Mouse (Mus musculus) neural tube, embryonic 15.5 days (tissue): ENCODE measurements around the gene Slc22a5. TPM values are rescaled to one million over a fixed set of nuclear protein-coding genes. Genes with fewer than 3 reads are reported as not detected.

Experiments used
- ATAC-seq: fragments of 200-750 bp; cut with Nextera tagmentation; 2 replicates; pipeline ENCODE4 v1.8.0; 2017; ENCODE audit warnings: mild to moderate bottlenecking, moderate TSS enrichment, moderate library complexity; ENCODE audit not compliant: low FRiP score
- H3K27ac ChIP-seq: fragments of 300-500 bp; sonication (generic); replicated peaks from 2 replicates; pipeline ENCODE4 v1.5.1; 2015; ENCODE audit warnings: mild to moderate bottlenecking, inconsistent platforms
- H3K27me3 ChIP-seq: fragments of 300-500 bp; sonication (generic); replicated peaks from 2 replicates; pipeline ENCODE4 v1.6.1; 2015; ENCODE audit warnings: inconsistent platforms
- H3K36me3 ChIP-seq: fragments of 300-500 bp; sonication (generic); 2 replicates; pipeline ENCODE4 v1.6.1; 2015; ENCODE audit warnings: inconsistent platforms
- H3K4me1 ChIP-seq: fragments of 300-500 bp; sonication (generic); 2 replicates; pipeline ENCODE4 v1.6.1; 2015; ENCODE audit warnings: inconsistent platforms
- H3K4me2 ChIP-seq: fragments of 300-500 bp; sonication (generic); 2 replicates; pipeline ENCODE4 v1.6.1; 2015; ENCODE audit warnings: inconsistent platforms, mild to moderate bottlenecking, moderate library complexity
- H3K4me3 ChIP-seq: fragments of 300-500 bp; sonication (generic); replicated peaks from 2 replicates; pipeline ENCODE4 v1.5.1; 2015; ENCODE audit warnings: mild to moderate bottlenecking, inconsistent platforms
- H3K9ac ChIP-seq: fragments of 300-500 bp; sonication (generic); replicated peaks from 2 replicates; pipeline ENCODE4 v1.6.1; 2015; ENCODE audit warnings: mild to moderate bottlenecking, inconsistent platforms
- H3K9me3 ChIP-seq: fragments of 300-500 bp; sonication (generic); replicated peaks from 2 replicates; pipeline ENCODE4 v1.6.1; 2016; ENCODE audit warnings: inconsistent platforms
- WGBS: fragments of 180-500 bp; shearing (Covaris S2); methylation state at CpG from one replicate; pipeline ENCODE4 v1.1.7; 2015; ENCODE audit warnings: mixed read lengths; 5-methylcytosine and 5-hydroxymethylcytosine counted together
- polyA plus RNA-seq: library from polyadenylated mRNA; unstranded; fragments of >200 nt; fragmentation: Nextera tagmentation; extraction: Ambion mirVana; gene quantifications from 2 replicates; pipeline ENCODE4 v1.2.1, GENCODE M21; 2015

The Slc22a5 gene
- polyA plus RNA-seq, 1 experiment from 2014 or later = 8.6 TPM

GRCm38 (mm10) chr11:53902741-53903140, 11.3 kb upstream of the Slc22a5 start:
- WGBS = 92% methylated on average over 14 of the region's 14 CpGs
- Histone ChIP-seq H3K4me2 (no peak overlapping the region), H3K9me3 (no peaks in the 10 kb centered on the region), H3K27me3 (no peaks in the 10 kb centered on the region), H3K27ac (no peak overlapping the region), H3K36me3 (no peaks in the 10 kb centered on the region), H3K4me3 (no peak overlapping the region), H3K9ac (no peak overlapping the region), H3K4me1 (no peaks in the 10 kb centered on the region)
- ATAC-seq = no peak

DNA sequence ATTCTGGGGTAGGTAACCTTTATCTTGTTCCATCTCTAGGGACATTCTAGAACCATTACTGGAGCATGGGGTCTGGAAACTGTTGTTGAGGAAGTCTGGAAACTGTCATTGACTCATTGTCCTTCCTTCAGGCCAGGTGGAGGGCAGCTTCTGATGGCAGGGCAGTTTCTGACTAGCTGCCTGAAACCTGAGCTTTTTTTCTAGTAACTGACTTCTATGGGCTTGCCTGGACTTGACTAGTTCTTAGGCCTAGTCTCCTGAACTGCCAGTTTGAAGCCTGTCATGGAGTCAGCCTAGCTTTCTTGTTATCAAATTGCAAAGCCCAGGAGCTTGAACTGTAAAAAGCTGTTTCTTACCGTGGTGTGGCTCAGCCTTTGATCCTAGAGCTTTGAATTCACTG, 9.5 kb upstream of the Slc22a5 start:
- no peak overlapping the region for H3K4me2 ChIP-seq
- H3K9me3 ChIP-seq = no peaks in the 10 kb centered on the region
- no peak overlapping the region for H3K27ac ChIP-seq
- no peaks in the 10 kb centered on the region for H3K4me1 ChIP-seq
- no peaks in the 10 kb centered on the region for H3K36me3 ChIP-seq
- no peaks in the 10 kb centered on the region for H3K27me3 ChIP-seq
- no peak overlapping the region for H3K9ac ChIP-seq
- ATAC-seq = no peak
- 72% methylated on average over 1 of the region's 1 CpGs for WGBS
- H3K4me3 ChIP-seq = no peak overlapping the region

- Histone ChIP-seq H3K4me2 (no peak overlapping the region), H3K36me3 (no peaks in the 10 kb centered on the region), H3K4me3 (no peak overlapping the region), H3K27ac (no peak overlapping the region), H3K4me1 (no peaks in the 10 kb centered on the region), H3K27me3 (no peaks in the 10 kb centered on the region), H3K9me3 (no peaks in the 10 kb centered on the region), H3K9ac (no peak overlapping the region)
- ATAC-seq = no peak
- 93% methylated on average over 6 of the region's 6 CpGs for WGBS
Measured at GRCm38 (mm10) chr11:53899981-53900380, 8.5 kb upstream of the Slc22a5 start.

- no peak overlapping the region for H3K27ac ChIP-seq
- no peaks in the 10 kb centered on the region for H3K36me3 ChIP-seq
- H3K4me3 ChIP-seq = no peak overlapping the region
- no peaks in the 10 kb centered on the region for H3K9me3 ChIP-seq
- WGBS = 77% methylated on average over 3 of the region's 3 CpGs
- no peaks in the 10 kb centered on the region for H3K4me1 ChIP-seq
- H3K27me3 ChIP-seq = no peaks in the 10 kb centered on the region
- no peak overlapping the region for H3K4me2 ChIP-seq
- ATAC-seq = no peak
- H3K9ac ChIP-seq = no peak overlapping the region
Measured at GRCm38 (mm10) chr11:53899004-53899403, 7.5 kb upstream of the Slc22a5 start.

GRCm38 (mm10) chr11:53896935-53897334, 5.5 kb upstream of the Slc22a5 start:
- Histone ChIP-seq H3K27me3 (no peaks in the 10 kb centered on the region), H3K27ac (no peak overlapping the region)
- no peak for ATAC-seq

GRCm38 (mm10) chr11:53893451-53893850, 2.0 kb upstream of the Slc22a5 start:
- Histone ChIP-seq H3K27ac (no peak overlapping the region), H3K4me2 (no peak overlapping the region), H3K36me3 (no peaks in the 10 kb centered on the region), H3K4me1 (peaks cover 31% of the 10 kb centered on the region), H3K4me3 (no peak overlapping the region), H3K27me3 (no peaks in the 10 kb centered on the region), H3K9me3 (no peaks in the 10 kb centered on the region), H3K9ac (no peak overlapping the region)
- no peak for ATAC-seq
- 85% methylated on average over 2 of the region's 2 CpGs for WGBS

More at GRCm38 (mm10) chr11:53896935-53897334, 5.5 kb upstream of the Slc22a5 start:
- H3K4me3 ChIP-seq = no peak overlapping the region
- H3K4me2 ChIP-seq = no peak overlapping the region
- WGBS = 83% methylated on average over 6 of the region's 6 CpGs
- H3K36me3 ChIP-seq = no peaks in the 10 kb centered on the region
- no peak overlapping the region for H3K9ac ChIP-seq
- peaks cover 3% of the 10 kb centered on the region; the same call in 1 of the 2 replicates for H3K4me1 ChIP-seq
- H3K9me3 ChIP-seq = no peaks in the 10 kb centered on the region

- WGBS = 59% methylated on average over 9 of the region's 9 CpGs
- Histone ChIP-seq H3K36me3 (no peaks in the 10 kb centered on the region), H3K4me1 (peaks cover 34% of the 10 kb centered on the region), H3K4me2 (no peak overlapping the region), H3K9me3 (no peaks in the 10 kb centered on the region), H3K27me3 (no peaks in the 10 kb centered on the region), H3K9ac (no peak overlapping the region), H3K27ac (no peak overlapping the region), H3K4me3 (no peak overlapping the region)
- no peak for ATAC-seq
Measured at GRCm38 (mm10) chr11:53892716-53893416, 1.4 kb upstream of the Slc22a5 start.

DNA sequence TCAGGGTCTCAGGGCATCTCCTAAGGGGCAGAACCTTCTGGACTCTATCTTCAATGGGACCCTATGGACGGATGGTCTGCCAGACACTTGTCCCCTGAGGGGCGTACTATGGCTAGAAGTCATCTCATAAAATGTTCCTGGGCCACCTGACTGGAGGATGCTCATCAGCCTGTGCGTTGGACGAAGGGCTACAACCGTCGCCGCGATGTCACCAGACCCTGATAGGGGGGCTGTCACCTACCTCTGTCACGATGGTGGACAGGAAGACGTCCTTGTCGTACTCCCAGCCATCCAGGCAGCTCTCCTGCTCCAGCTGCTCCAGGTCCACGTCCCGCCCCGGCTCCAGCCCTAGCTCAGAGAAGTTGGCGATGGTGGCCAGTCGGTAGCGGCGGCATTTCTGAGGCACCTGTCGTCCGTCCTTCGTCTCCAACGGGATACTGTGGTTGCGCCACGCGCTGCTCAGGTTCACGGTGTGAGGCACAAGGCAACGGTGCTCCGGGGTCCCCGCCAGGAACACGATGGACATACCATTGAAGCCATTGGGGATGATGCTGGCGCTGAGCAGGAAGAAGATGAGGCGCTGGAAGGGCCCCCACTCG, 455 bp downstream of the Slc22a5 start:
- Histone ChIP-seq H3K4me2 (peak overlapping the region; percentile 84), H3K27ac (peak overlapping the region; percentile 54; the same call in 1 of the 2 replicates), H3K27me3 (no peaks in the 10 kb centered on the region), H3K36me3 (peaks cover 4% of the 10 kb centered on the region; the same call in 1 of the 2 replicates), H3K9me3 (no peaks in the 10 kb centered on the region), H3K4me1 (peaks cover 34% of the 10 kb centered on the region), H3K4me3 (peak overlapping the region; percentile 60), H3K9ac (peak overlapping the region; percentile 68)
- 2% methylated on average over 33 of the region's 33 CpGs for WGBS
- ATAC-seq = peak; percentile 56

DNA sequence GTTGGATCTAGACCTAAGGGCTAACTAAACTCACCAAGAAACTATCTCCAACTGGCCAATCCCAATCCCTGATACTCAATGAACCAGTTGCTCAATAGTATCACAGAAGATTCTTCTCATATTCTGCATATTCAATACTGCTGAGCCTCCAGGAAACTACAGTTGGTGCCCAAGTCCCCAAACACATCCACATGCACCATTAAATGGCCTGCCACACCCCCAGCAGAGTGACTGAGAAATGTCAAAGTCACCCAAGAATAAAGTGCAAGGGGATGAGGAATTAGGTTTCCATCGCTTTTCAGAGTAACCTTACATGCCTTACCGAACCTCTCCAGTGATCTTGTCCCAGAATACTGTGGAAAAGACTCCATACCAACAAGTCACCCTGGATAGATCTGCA, 1.2 kb downstream of the Slc22a5 start:
- H3K27me3 ChIP-seq = no peaks in the 10 kb centered on the region
- no peak overlapping the region for H3K9ac ChIP-seq
- no peaks in the 10 kb centered on the region for H3K9me3 ChIP-seq
- no peak overlapping the region for H3K27ac ChIP-seq
- H3K4me2 ChIP-seq = peak overlapping the region; percentile 84
- H3K36me3 ChIP-seq = peaks cover 6% of the 10 kb centered on the region; the same call in 1 of the 2 replicates
- peaks cover 34% of the 10 kb centered on the region for H3K4me1 ChIP-seq
- peak overlapping the region; percentile 60 for H3K4me3 ChIP-seq
- WGBS = 91% methylated on average over 2 of the region's 2 CpGs
- no peak for ATAC-seq

GRCm38 (mm10) chr11:53889091-53889645, 2.3 kb downstream of the Slc22a5 start:
- H3K9ac ChIP-seq = no peak overlapping the region
- no peak overlapping the region for H3K4me2 ChIP-seq
- 58% methylated on average over 4 of the region's 4 CpGs for WGBS

GRCm38 (mm10) chr11:53888242-53888641, 3.2 kb downstream of the Slc22a5 start:
- H3K4me1 ChIP-seq = peaks cover 34% of the 10 kb centered on the region
- no peak for ATAC-seq
- H3K36me3 ChIP-seq = peaks cover 8% of the 10 kb centered on the region
- no peaks in the 10 kb centered on the region for H3K9me3 ChIP-seq
- no peak overlapping the region for H3K27ac ChIP-seq
- H3K4me2 ChIP-seq = no peak overlapping the region
- no peaks in the 10 kb centered on the region for H3K27me3 ChIP-seq
- WGBS = 92% methylated on average over 4 of the region's 4 CpGs
- no peak overlapping the region for H3K4me3 ChIP-seq
- no peak overlapping the region for H3K9ac ChIP-seq

More at GRCm38 (mm10) chr11:53889091-53889645, 2.3 kb downstream of the Slc22a5 start:
- Histone ChIP-seq H3K9me3 (no peaks in the 10 kb centered on the region), H3K4me1 (peaks cover 34% of the 10 kb centered on the region), H3K36me3 (peaks cover 8% of the 10 kb centered on the region; the same call in 1 of the 2 replicates), H3K27ac (no peak overlapping the region), H3K27me3 (no peaks in the 10 kb centered on the region), H3K4me3 (no peak overlapping the region)
- no peak for ATAC-seq

DNA sequence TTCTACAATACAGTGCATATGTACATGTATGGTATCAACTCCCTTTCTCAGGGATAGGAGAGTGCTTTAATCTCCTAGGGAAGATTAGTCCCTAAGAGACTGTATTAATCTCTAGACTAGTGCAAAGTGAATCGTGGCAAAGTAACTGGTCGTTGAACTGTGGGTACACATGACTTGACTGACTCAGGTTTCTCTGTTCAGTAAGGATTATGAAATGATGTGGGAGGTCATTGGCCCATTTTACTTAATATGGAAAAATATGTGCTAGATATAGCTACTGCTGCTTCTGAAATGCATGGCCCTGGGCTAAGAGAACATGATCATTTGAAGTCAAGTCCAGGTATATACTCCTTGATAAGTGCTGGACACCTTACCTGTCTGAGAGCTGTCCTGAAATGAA, 8.2 kb downstream of the Slc22a5 start:
- Histone ChIP-seq H3K36me3 (peaks cover 8% of the 10 kb centered on the region), H3K4me3 (no peak overlapping the region), H3K4me1 (peaks cover 1% of the 10 kb centered on the region), H3K27me3 (no peaks in the 10 kb centered on the region), H3K4me2 (no peak overlapping the region), H3K27ac (no peak overlapping the region), H3K9ac (no peak overlapping the region), H3K9me3 (no peaks in the 10 kb centered on the region)
- WGBS = 96% methylated on average over 2 of the region's 2 CpGs
- no peak for ATAC-seq
